Comparison of ENCODE assay signal across 10 mouse cellular contexts in the genomic region with DNA sequence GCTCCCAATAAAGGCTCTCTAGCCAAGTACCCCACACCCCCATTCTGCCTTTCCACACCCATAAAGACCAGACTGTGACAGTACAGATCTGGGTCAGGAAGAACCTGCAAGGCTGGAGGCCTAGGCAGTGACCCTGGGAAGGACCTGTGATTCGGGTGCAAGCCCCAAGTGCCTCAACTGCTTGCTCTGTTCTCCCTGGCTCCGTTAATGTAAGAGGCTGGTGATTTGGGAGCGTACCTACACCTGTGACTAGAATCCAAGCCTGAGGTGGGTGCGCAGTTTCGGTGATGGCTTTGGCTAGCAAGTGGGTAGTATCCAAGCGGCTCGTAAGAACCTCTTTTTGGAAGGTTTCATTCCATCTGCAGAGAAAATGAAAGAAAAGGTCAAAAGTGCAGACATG. TPM values are rescaled to one million over a fixed set of nuclear protein-coding genes. Genes with fewer than 3 reads are reported as not detected.
DNase-seq lines count a peak whose midpoint lies in the region; ATAC-seq lines count a peak whose summit lies in the region.
"Had no signal": no experiment of that assay in that cellular context is flagged by ENCODE, and none has a peak within 500 bp of the region (broad histone marks: within the 10 kb centered on the region; RNA-seq: fewer than 3 reads in every experiment).

No protein-coding gene starts in this region.

- H3K4me2 ChIP-seq in heart, embryonic 12.5 days, result peak overlapping the region; percentile 86; the same call in 1 of the 2 replicates
- no peak overlapping the region for H3K4me2 ChIP-seq in heart, embryonic 16.5 days (ENCODE audit: low read depth, low read length)
- peak overlapping the region; percentile 73 for H3K4me2 ChIP-seq in midbrain, embryonic 13.5 days (replicated peaks)

- no peaks in the 10 kb centered on the region for H3K27me3 ChIP-seq in heart, embryonic 12.5 days (replicated peaks)
- no peaks in the 10 kb centered on the region for H3K27me3 ChIP-seq in embryonic facial prominence, embryonic 10.5 days (replicated peaks; ENCODE audit: low read depth, poor library complexity, severe bottlenecking)
- H3K27me3 ChIP-seq in heart, embryonic 16.5 days (ENCODE audit: control insufficient read depth, insufficient read depth, low read length), result no peaks in the 10 kb centered on the region
- no peaks in the 10 kb centered on the region for H3K27me3 ChIP-seq in midbrain, embryonic 13.5 days
- H3K27me3 ChIP-seq: midbrain, embryonic 12.5 days had no signal

- DNase-seq in heart, postnatal 10 days, result no peak
- DNase-seq in embryonic facial prominence, embryonic 10.5 days (ENCODE audit: low spot score), result no peak
- DNase-seq in testis, postnatal 10 days (ENCODE audit: low spot score), result no peak
- DNase-seq in thymus, postnatal 4 days, result no peak
- DNase-seq in c-Kit-positive CD71-positive TER-119-positive erythroid progenitor cells, embryonic 14.5 days (ENCODE audit: low spot score), result no peak

- H3K4me1 ChIP-seq in heart, embryonic 12.5 days (replicated peaks), result peaks cover 15% of the 10 kb centered on the region
- H3K4me1 ChIP-seq in embryonic facial prominence, embryonic 10.5 days, result peaks cover 25% of the 10 kb centered on the region
- H3K4me1 ChIP-seq in heart, embryonic 16.5 days (ENCODE audit: control insufficient read depth, insufficient read depth, low read length), result peaks cover 14% of the 10 kb centered on the region
- H3K4me1 ChIP-seq in midbrain, embryonic 13.5 days (replicated peaks), result peaks cover 21% of the 10 kb centered on the region

- H3K9ac ChIP-seq in heart, embryonic 12.5 days, result no peak overlapping the region
- H3K9ac ChIP-seq in heart, embryonic 16.5 days (ENCODE audit: low read length), result peak overlapping the region; percentile 86
- peak overlapping the region; percentile 83; the same call in 1 of the 2 replicates for H3K9ac ChIP-seq in midbrain, embryonic 13.5 days (replicated peaks)

- ATAC-seq in heart, embryonic 12.5 days (ENCODE audit: insufficient number of reproducible peaks, low FRiP score), result no peak
- ATAC-seq in heart, embryonic 16.5 days (replicated peaks; ENCODE audit: extremely low read depth, insufficient read depth, low FRiP score), result no peak
- no peak for ATAC-seq in midbrain, embryonic 13.5 days

- 91% methylated on average over 7 of the region's 7 CpGs for WGBS in heart, embryonic 12.5 days
- 91% methylated on average over 7 of the region's 7 CpGs for WGBS in embryonic facial prominence, embryonic 10.5 days
- 86% methylated on average over 7 of the region's 7 CpGs for WGBS in heart, embryonic 16.5 days
- WGBS in midbrain, embryonic 13.5 days, result 87% methylated on average over 7 of the region's 7 CpGs

- intact Hi-C loops in heart, postnatal 10 days (cut with DNase I), result no loop called here

- H3K27ac ChIP-seq in heart, embryonic 12.5 days (ENCODE audit: poor library complexity, severe bottlenecking), result peak overlapping the region; percentile 3; the same call in 1 of the 2 replicates
- H3K27ac ChIP-seq in embryonic facial prominence, embryonic 10.5 days (replicated peaks), result no peak overlapping the region
- H3K27ac ChIP-seq in heart, embryonic 16.5 days (ENCODE audit: low read length), result no peak overlapping the region; the same call in 1 of the 2 replicates
- H3K27ac ChIP-seq in midbrain, embryonic 13.5 days, result no peak overlapping the region

- H3K36me3 ChIP-seq in heart, embryonic 12.5 days, result peaks cover 45% of the 10 kb centered on the region
- peaks cover 49% of the 10 kb centered on the region for H3K36me3 ChIP-seq in embryonic facial prominence, embryonic 10.5 days (replicated peaks)
- H3K36me3 ChIP-seq in heart, embryonic 16.5 days (ENCODE audit: control insufficient read depth, insufficient read depth), result peaks cover 38% of the 10 kb centered on the region
- peaks cover 43% of the 10 kb centered on the region for H3K36me3 ChIP-seq in midbrain, embryonic 13.5 days

- no peaks in the 10 kb centered on the region for H3K9me3 ChIP-seq in heart, embryonic 12.5 days (replicated peaks)
- no peaks in the 10 kb centered on the region for H3K9me3 ChIP-seq in embryonic facial prominence, embryonic 10.5 days
- H3K9me3 ChIP-seq in heart, embryonic 16.5 days (replicated peaks; ENCODE audit: control insufficient read depth, low read length), result no peaks in the 10 kb centered on the region
- H3K9me3 ChIP-seq in midbrain, embryonic 13.5 days, result no peaks in the 10 kb centered on the region
- H3K9me3 ChIP-seq: midbrain, embryonic 12.5 days had no signal

- H3K4me3 ChIP-seq in heart, embryonic 12.5 days, result no peak overlapping the region
- peak overlapping the region; percentile 64; the same call in 1 of the 2 replicates for H3K4me3 ChIP-seq in embryonic facial prominence, embryonic 10.5 days
- no peak overlapping the region for H3K4me3 ChIP-seq in heart, embryonic 16.5 days (ENCODE audit: low read length)
- peak overlapping the region; percentile 50; the same call in 1 of the 2 replicates for H3K4me3 ChIP-seq in midbrain, embryonic 13.5 days (replicated peaks)

RNA-seq across cellular contexts. Expression of gene Sdr39u1, which starts 1.1 kb away (rescaled TPM):
- polyA plus RNA-seq in heart, embryonic 12.5 days (2016; fragmentation: Nextera tagmentation; extraction: Ambion mirVana), result 38.2 and 40.4 TPM in 2 replicates
- total RNA-seq in heart, postnatal 10 days (2021), result 10 to 100 TPM; 73.2 to 79.9 TPM
- polyA plus RNA-seq in embryonic facial prominence, embryonic 10.5 days (2016; fragmentation: Nextera tagmentation; extraction: Ambion mirVana), result 45.5 and 57.5 TPM in 2 replicates
- polyA plus RNA-seq in heart, embryonic 16.5 days (2015; fragmentation: Nextera tagmentation; extraction: Ambion mirVana), result 59.6 and 59.9 TPM in 2 replicates
- polyA plus RNA-seq in midbrain, embryonic 13.5 days (2015; fragmentation: Nextera tagmentation; extraction: Ambion mirVana), result 89.4 and 92.5 TPM in 2 replicates

RNA-seq across cellular contexts. Expression of gene Khnyn, which starts 14.2 kb away (rescaled TPM):
- 19.8 TPM in 2 replicates for polyA plus RNA-seq in heart, embryonic 12.5 days (2016; fragmentation: Nextera tagmentation; extraction: Ambion mirVana)
- total RNA-seq in heart, postnatal 10 days (2021), result 10 to 100 TPM; 12.5 to 13.1 TPM
- polyA plus RNA-seq in embryonic facial prominence, embryonic 10.5 days (2016; fragmentation: Nextera tagmentation; extraction: Ambion mirVana), result 31.0 and 33.0 TPM in 2 replicates
- 9.8 and 11.2 TPM in 2 replicates for polyA plus RNA-seq in heart, embryonic 16.5 days (2015; fragmentation: Nextera tagmentation; extraction: Ambion mirVana)
- 10.1 and 11.1 TPM in 2 replicates for polyA plus RNA-seq in midbrain, embryonic 13.5 days (2015; fragmentation: Nextera tagmentation; extraction: Ambion mirVana)

RNA-seq across cellular contexts. Expression of gene Cbln3, which starts 14.8 kb away (rescaled TPM):
- 0.32 and 0.57 TPM in 2 replicates for polyA plus RNA-seq in heart, embryonic 12.5 days (2016; fragmentation: Nextera tagmentation; extraction: Ambion mirVana)
- under 1 TPM; 0.22 to 0.38 TPM for total RNA-seq in heart, postnatal 10 days (2021)
- 0.09 and 0.15 TPM in 2 replicates for polyA plus RNA-seq in embryonic facial prominence, embryonic 10.5 days (2016; fragmentation: Nextera tagmentation; extraction: Ambion mirVana)
- 0.59 and 0.69 TPM in 2 replicates for polyA plus RNA-seq in heart, embryonic 16.5 days (2015; fragmentation: Nextera tagmentation; extraction: Ambion mirVana)
- 0.23 and 0.26 TPM in 2 replicates for polyA plus RNA-seq in midbrain, embryonic 13.5 days (2015; fragmentation: Nextera tagmentation; extraction: Ambion mirVana)
- total RNA-seq: MEL had no signal

RNA-seq across cellular contexts. Expression of gene Nynrin, which starts 45.1 kb away (rescaled TPM):
- polyA plus RNA-seq in heart, embryonic 12.5 days (2016; fragmentation: Nextera tagmentation; extraction: Ambion mirVana), result 33.3 and 38.2 TPM in 2 replicates
- 10 to 100 TPM; 24.1 to 27.6 TPM for total RNA-seq in heart, postnatal 10 days (2021)
- polyA plus RNA-seq in embryonic facial prominence, embryonic 10.5 days (2016; fragmentation: Nextera tagmentation; extraction: Ambion mirVana), result 36.0 and 38.1 TPM in 2 replicates
- 11.1 and 13.7 TPM in 2 replicates for polyA plus RNA-seq in heart, embryonic 16.5 days (2015; fragmentation: Nextera tagmentation; extraction: Ambion mirVana)
- polyA plus RNA-seq in midbrain, embryonic 13.5 days (2015; fragmentation: Nextera tagmentation; extraction: Ambion mirVana), result 13.4 and 13.5 TPM in 2 replicates
- total RNA-seq: MEL had no signal

RNA-seq across cellular contexts. Expression of gene Cma1, which starts 45.5 kb away (rescaled TPM):
- not detected in 2 replicates for polyA plus RNA-seq in heart, embryonic 12.5 days (2016; fragmentation: Nextera tagmentation; extraction: Ambion mirVana)
- 1 to 10 TPM; 5.2 to 6.8 TPM for total RNA-seq in heart, postnatal 10 days (2021)
- polyA plus RNA-seq in embryonic facial prominence, embryonic 10.5 days (2016; fragmentation: Nextera tagmentation; extraction: Ambion mirVana), result not detected in 2 replicates
- polyA plus RNA-seq in heart, embryonic 16.5 days (2015; fragmentation: Nextera tagmentation; extraction: Ambion mirVana), result 8.1 and 8.3 TPM in 2 replicates
- polyA plus RNA-seq in midbrain, embryonic 13.5 days (2015; fragmentation: Nextera tagmentation; extraction: Ambion mirVana), result not detected in 2 replicates
- polyA plus RNA-seq: midbrain, embryonic 12.5 days had no signal

Comparison
In these comparisons a context has a peak if more than half of its experiments do, and no peak if none do; other contexts are left out.
1. H3K4me3 ChIP-seq: peak in embryonic facial prominence, embryonic 10.5 days (single experiment) and midbrain, embryonic 13.5 days (single experiment); none in heart, embryonic 12.5 days (single experiment) and heart, embryonic 16.5 days (single experiment).